Mouse (Mus musculus) spleen, adult 18-20 months (tissue): ENCODE measurements around the gene Kcnk2.
A peak's percentile ranks its signal among the peaks of the same experiment; 100 is the strongest.

Experiments
- DNase-seq, 2 experiments: peaks; one replicate each; pipeline ENCODE4 v3.0.0; 2022; ENCODE audit warnings: mixed read lengths in 2 of 2

Kcnk2 gene

GRCm38 (mm10) chr1:189402223-189402943, at the start of gene Kcnk2:
TSS of gene Kcnk2 (minus strand) at chr1:189402273.
- DNase-seq, result no peak

GRCm38 (mm10) chr1:189440741-189441140, 38.7 kb upstream of the Kcnk2 start:
- DNase-seq, result no peak

GRCm38 (mm10) chr1:189437126-189437525, 35.1 kb upstream of the Kcnk2 start:
- DNase-seq, result no peak

- no peak for DNase-seq
Measured at GRCm38 (mm10) chr1:189435452-189435851, 33.4 kb upstream of the Kcnk2 start.

GRCm38 (mm10) chr1:189431479-189431878, 29.4 kb upstream of the Kcnk2 start:
- DNase-seq, result no peak

GRCm38 (mm10) chr1:189430534-189430933, 28.5 kb upstream of the Kcnk2 start:
- no peak for DNase-seq

GRCm38 (mm10) chr1:189429566-189429965, 27.5 kb upstream of the Kcnk2 start:
- DNase-seq, result no peak

GRCm38 (mm10) chr1:189426252-189426651, 24.2 kb upstream of the Kcnk2 start:
- no peak for DNase-seq

- DNase-seq, result no peak
Measured at GRCm38 (mm10) chr1:189419914-189420313, 17.8 kb upstream of the Kcnk2 start.

- DNase-seq, result no peak
Measured at GRCm38 (mm10) chr1:189409906-189410305, 7.8 kb upstream of the Kcnk2 start.

GRCm38 (mm10) chr1:189405221-189405620, 3.1 kb upstream of the Kcnk2 start:
- no peak for DNase-seq

- DNase-seq, result no peak
Measured at GRCm38 (mm10) chr1:189403546-189403945, 1.5 kb upstream of the Kcnk2 start.

GRCm38 (mm10) chr1:189403139-189403538, 1.1 kb upstream of the Kcnk2 start:
- no peak for DNase-seq

- DNase-seq, result no peak
Measured at GRCm38 (mm10) chr1:189386848-189387247, 15.2 kb downstream of the Kcnk2 start.

GRCm38 (mm10) chr1:189386141-189386540, 15.9 kb downstream of the Kcnk2 start:
- DNase-seq, result no peak

GRCm38 (mm10) chr1:189367722-189368121, 34.4 kb downstream of the Kcnk2 start:
- no peak for DNase-seq

GRCm38 (mm10) chr1:189364188-189364587, 37.9 kb downstream of the Kcnk2 start:
- no peak for DNase-seq

- no peak for DNase-seq
Measured at GRCm38 (mm10) chr1:189362579-189362978, 39.5 kb downstream of the Kcnk2 start.

- no peak for DNase-seq
Measured at GRCm38 (mm10) chr1:189359699-189360098, 42.4 kb downstream of the Kcnk2 start.

- DNase-seq, result no peak
Measured at GRCm38 (mm10) chr1:189353887-189354286, 48.2 kb downstream of the Kcnk2 start.

- no peak for DNase-seq
Measured at GRCm38 (mm10) chr1:189351804-189352203, 50.3 kb downstream of the Kcnk2 start.

- DNase-seq, result no peak
Measured at GRCm38 (mm10) chr1:189349205-189349604, 52.9 kb downstream of the Kcnk2 start.

GRCm38 (mm10) chr1:189345166-189345565, 56.9 kb downstream of the Kcnk2 start:
- no peak for DNase-seq

GRCm38 (mm10) chr1:189343301-189344251, 58.5 kb downstream of the Kcnk2 start:
- peak in 1 of 2 experiments; percentile 4 for DNase-seq
